Mouse (Mus musculus) liver, embryonic 11.5 days (tissue): ENCODE data around the gene Tmem91. TPM values are rescaled to one million over a fixed set of nuclear protein-coding genes. Genes with fewer than 3 reads are reported as not detected.
"Not testable (repeated sequence)": the region's sequence is repeated elsewhere in the genome, so short reads cannot be mapped to it uniquely, and the experiment has no call there.

Experiments
- ATAC-seq: fragments of 200-750 bp; cut with Nextera tagmentation; replicated peaks from 2 replicates; pipeline ENCODE4 v1.8.0; 2017; ENCODE audit warnings: moderate number of reproducible peaks, mild to moderate bottlenecking, moderate TSS enrichment, moderate library complexity; ENCODE audit not compliant: low FRiP score
- DNase-seq: peaks from one replicate; pipeline ENCODE4 v3.0.0-alpha.2; 2017; ENCODE audit warnings: low spot score
- H3K27ac ChIP-seq: fragments of 300-500 bp; sonication (generic); 2 replicates; pipeline ENCODE4 v1.5.1; 2014; ENCODE audit warnings: mild to moderate bottlenecking, low read depth, low read length, control low read depth
- H3K27me3 ChIP-seq: fragments of 300-500 bp; sonication (generic); replicated peaks from 2 replicates; pipeline ENCODE4 v1.6.1; 2014; ENCODE audit warnings: low read length, mixed read lengths; ENCODE audit not compliant: control insufficient read depth, insufficient read depth
- H3K36me3 ChIP-seq: fragments of 300-500 bp; sonication (generic); 2 replicates; pipeline ENCODE4 v1.6.1; 2014; ENCODE audit warnings: mild to moderate bottlenecking, low read length, moderate library complexity, mixed read lengths; ENCODE audit not compliant: control insufficient read depth, insufficient read depth
- H3K4me1 ChIP-seq: fragments of 300-500 bp; sonication (generic); replicated peaks from 2 replicates; pipeline ENCODE4 v1.6.1; 2014; ENCODE audit warnings: low read length, mixed read lengths; ENCODE audit not compliant: control insufficient read depth, insufficient read depth
- H3K4me2 ChIP-seq: fragments of 300-500 bp; sonication (generic); 2 replicates; pipeline ENCODE4 v1.6.1; 2014; ENCODE audit warnings: mild to moderate bottlenecking, control low read depth, moderate library complexity
- H3K4me3 ChIP-seq: fragments of 300-500 bp; sonication (generic); 2 replicates; pipeline ENCODE4 v1.5.1; 2014; ENCODE audit warnings: low read depth, low read length, control low read depth
- H3K9ac ChIP-seq: fragments of 300-500 bp; sonication (generic); 2 replicates; pipeline ENCODE4 v1.6.1; 2014; ENCODE audit warnings: low read depth, low read length, control low read depth
- H3K9me3 ChIP-seq: fragments of 300-500 bp; sonication (generic); 2 replicates; pipeline ENCODE4 v1.6.1; 2016; ENCODE audit warnings: low read length, inconsistent platforms, mixed read lengths; ENCODE audit not compliant: control insufficient read depth
- whole genome bisulfite sequencing: fragments of 180-500 bp; shearing (Covaris S2); extraction: QIAGEN DNeasy Blood & Tissue Kit; methylation state at CpG from one replicate; pipeline ENCODE4 v1.1.7; 2014; 5-methylcytosine and 5-hydroxymethylcytosine counted together
- polyA plus RNA-seq: library from polyadenylated mRNA; unstranded; fragments of >200 nt; fragmentation: Nextera tagmentation; extraction: Ambion mirVana; gene quantifications from 2 replicates; pipeline ENCODE4 v1.2.1, GENCODE M21; 2014

Tmem91 gene
- 2.5 and 3.3 TPM in 2 replicates for polyA plus RNA-seq

- Histone ChIP-seq H3K27ac (no peak within 1 kb of the TSS), H3K4me2 (peak within 1 kb of the TSS; percentile 82), H3K4me3 (peak within 1 kb of the TSS; percentile 40), H3K9ac (0 out of 2 replicates have a peak within 1 kb of the TSS, but pooled peaks have one; percentile 2), H3K36me3 (no peaks in the 10 kb centered on the region), H3K27me3 (peaks cover 26% of the 10 kb centered on the region), H3K4me1 (peaks cover 6% of the 10 kb centered on the region; the same call in 1 of the 2 replicates), H3K9me3 (peaks cover 2% of the 10 kb centered on the region; the same call in 1 of the 2 replicates)
- DNase-seq (no peak), ATAC-seq (no peak)
- 2% methylated on average over 29 of the region's 29 CpGs for WGBS
Observed at GRCm38 (mm10) chr7:25674719-25675300, at the start of gene Tmem91. Gene Tmem91, minus strand, starts transcription at chr7:25675166.

GRCm38 (mm10) chr7:25721776-25722175 is 46.8 kb upstream of the Tmem91 start:
- peak; percentile 64 for ATAC-seq
- peak overlapping the region; percentile 46 for H3K4me2 ChIP-seq
- H3K9me3 ChIP-seq, H3K27me3 ChIP-seq, H3K4me3 ChIP-seq, DNase-seq, H3K9ac ChIP-seq: not testable (repeated sequence)
- H3K4me1 ChIP-seq: peaks cover 18% of the 10 kb centered on the region
- peak overlapping the region; percentile 85 for H3K27ac ChIP-seq
- H3K36me3 ChIP-seq: peaks cover 46% of the 10 kb centered on the region

GRCm38 (mm10) chr7:25720760-25721159 is 45.8 kb upstream of the Tmem91 start:
- H3K9ac ChIP-seq: no peak overlapping the region
- no peak overlapping the region; the same call in 1 of the 2 replicates for H3K27ac ChIP-seq
- ATAC-seq: no peak
- 83% methylated on average over 5 of the region's 5 CpGs for WGBS
- no peak for DNase-seq
- H3K27me3 ChIP-seq: no peaks in the 10 kb centered on the region
- H3K9me3 ChIP-seq: no peaks in the 10 kb centered on the region
- H3K36me3 ChIP-seq: peaks cover 41% of the 10 kb centered on the region
- no peak overlapping the region for H3K4me2 ChIP-seq
- peaks cover 18% of the 10 kb centered on the region for H3K4me1 ChIP-seq
- H3K4me3 ChIP-seq: no peak overlapping the region

- DNase-seq (peak; percentile 74), ATAC-seq (0 out of 2 replicates have a peak, but pooled peaks have one; percentile 27)
- H3K9ac ChIP-seq: no peak overlapping the region
- peaks cover 18% of the 10 kb centered on the region for H3K4me1 ChIP-seq
- no peaks in the 10 kb centered on the region for H3K9me3 ChIP-seq
- WGBS: 56% methylated on average over 10 of the region's 10 CpGs
- peak overlapping the region; percentile 83 for H3K27ac ChIP-seq
- H3K4me3 ChIP-seq: peak overlapping the region; percentile 65
- H3K36me3 ChIP-seq: peaks cover 41% of the 10 kb centered on the region
- no peaks in the 10 kb centered on the region for H3K27me3 ChIP-seq
- H3K4me2 ChIP-seq: peak overlapping the region; percentile 77
Observed at GRCm38 (mm10) chr7:25719761-25720610, 45.0 kb upstream of the Tmem91 start.

GRCm38 (mm10) chr7:25718788-25719417 is 43.9 kb upstream of the Tmem91 start, which contains the start of gene Ccdc97:
Gene Ccdc97, minus strand, starts transcription at chr7:25719088.
- ATAC-seq (peak; percentile 75), DNase-seq (peak; percentile 87)
- Histone ChIP-seq H3K4me1 (peaks cover 18% of the 10 kb centered on the region), H3K4me3 (peak within 1 kb of the TSS; percentile 65), H3K9me3 (no peaks in the 10 kb centered on the region), H3K9ac (peak within 1 kb of the TSS; percentile 72), H3K36me3 (peaks cover 40% of the 10 kb centered on the region), H3K4me2 (peak within 1 kb of the TSS; percentile 77), H3K27me3 (no peaks in the 10 kb centered on the region), H3K27ac (peak within 1 kb of the TSS; percentile 83)
- 2% methylated on average over 32 of the region's 32 CpGs for WGBS

GRCm38 (mm10) chr7:25717478-25717877 is 42.5 kb upstream of the Tmem91 start:
- no peak overlapping the region; the same call in 1 of the 2 replicates for H3K9ac ChIP-seq
- no peak overlapping the region for H3K27ac ChIP-seq
- H3K4me3 ChIP-seq: peak overlapping the region; percentile 65
- no peak for DNase-seq
- H3K9me3 ChIP-seq: no peaks in the 10 kb centered on the region
- WGBS: 90% methylated on average over 3 of the region's 3 CpGs
- ATAC-seq: no peak
- no peaks in the 10 kb centered on the region for H3K27me3 ChIP-seq
- peaks cover 43% of the 10 kb centered on the region for H3K36me3 ChIP-seq
- H3K4me2 ChIP-seq: peak overlapping the region; percentile 77
- H3K4me1 ChIP-seq: peaks cover 19% of the 10 kb centered on the region

- H3K4me1 ChIP-seq: peaks cover 27% of the 10 kb centered on the region
- whole genome bisulfite sequencing: 94% methylated on average over 22 of the region's 22 CpGs
- no peak overlapping the region for H3K9ac ChIP-seq
- no peaks in the 10 kb centered on the region for H3K9me3 ChIP-seq
- H3K4me3 ChIP-seq: no peak overlapping the region
- no peak overlapping the region for H3K4me2 ChIP-seq
- DNase-seq (no peak), ATAC-seq (no peak)
- H3K27me3 ChIP-seq: no peaks in the 10 kb centered on the region
- no peak overlapping the region for H3K27ac ChIP-seq
- peaks cover 38% of the 10 kb centered on the region for H3K36me3 ChIP-seq
Observed at GRCm38 (mm10) chr7:25715731-25716271, 40.8 kb upstream of the Tmem91 start.

GRCm38 (mm10) chr7:25714581-25714980 is 39.6 kb upstream of the Tmem91 start:
- Histone ChIP-seq H3K4me1 (peaks cover 34% of the 10 kb centered on the region), H3K4me2 (no peak overlapping the region), H3K27ac (no peak overlapping the region), H3K36me3 (peaks cover 35% of the 10 kb centered on the region), H3K9me3 (no peaks in the 10 kb centered on the region), H3K4me3 (no peak overlapping the region), H3K9ac (no peak overlapping the region), H3K27me3 (no peaks in the 10 kb centered on the region)
- DNase-seq: no peak
- WGBS: 91% methylated on average over 8 of the region's 8 CpGs
- ATAC-seq: no peak
